Mouse (Mus musculus) liver, postnatal 0 days (tissue): Measurements from ENCODE around the gene Nkiras1.

ENCODE experiments used
- CTCF ChIP-seq: sonication (generic); IDR thresholded peaks from 2 replicates; pipeline ENCODE4 v1.5.1; 2016; ENCODE audit warnings: antibody characterized with exemption, low read depth
- EP300 ChIP-seq: IDR thresholded peaks from 2 replicates; pipeline ENCODE4 v1.6.1; 2016; ENCODE audit warnings: antibody characterized with exemption, low read depth, mild to moderate bottlenecking

- no peak for TF ChIP-seq CTCF
- no peak for TF ChIP-seq EP300
These were observed 49.0 kb upstream of the Nkiras1 start for GRCm38 (mm10) chr14:18221977-18222376.
